Mouse (Mus musculus) ES-E14 (cell line): Measurements from ENCODE around the gene Phldb3. TPM values are rescaled to one million over a fixed set of nuclear protein-coding genes. Genes with fewer than 3 reads are reported as not detected.
"Not testable (repeated sequence)": the region's sequence is repeated elsewhere in the genome, so short reads cannot be mapped to it uniquely, and the experiment has no call there.

Experiments used
- DNase-seq: peaks from one replicate; pipeline ENCODE4 v3.0.0-alpha.2; 2013; ENCODE audit warnings: low read depth, low spot score
- H3K27ac ChIP-seq: 2 replicates; pipeline ENCODE4 v1.5.1; 2012; ENCODE audit warnings: low read depth, mild to moderate bottlenecking, low read length, moderate library complexity, mixed read lengths; ENCODE audit not compliant: poor library complexity, insufficient read depth, severe bottlenecking
- H3K36me3 ChIP-seq: 2 replicates; pipeline ENCODE4 v1.6.1; 2012; ENCODE audit warnings: mild to moderate bottlenecking, low read length, moderate library complexity, mixed read lengths; ENCODE audit not compliant: control insufficient read depth, poor library complexity, insufficient read depth, severe bottlenecking
- H3K4me1 ChIP-seq, 2 experiments: fragments of 150-350 bp in 1 of 2; sonication (generic) in 1 of 2; 2 replicates each; pipeline ENCODE4 v1.6.1; 2012; ENCODE audit warnings: low read length in 2 of 2, mild to moderate bottlenecking in 1 of 2, mixed read lengths in 1 of 2; ENCODE audit not compliant: control insufficient read depth in 2 of 2, insufficient read depth in 2 of 2, poor library complexity in 1 of 2
- H3K4me3 ChIP-seq, 2 experiments: fragments of 150-350 bp in 1 of 2; sonication (generic) in 1 of 2; 2 replicates each; pipeline ENCODE4 v1.5.1; 2012; ENCODE audit warnings: low read length in 2 of 2, low read depth in 1 of 2, mild to moderate bottlenecking in 1 of 2, mixed read lengths in 1 of 2; ENCODE audit not compliant: insufficient read depth in 1 of 2, poor library complexity in 1 of 2, severe bottlenecking in 1 of 2
- H3K9ac ChIP-seq: 2 replicates; pipeline ENCODE4 v1.6.1; 2012; ENCODE audit warnings: low read depth, mild to moderate bottlenecking, low read length, mixed read lengths; ENCODE audit not compliant: poor library complexity, insufficient read depth, severe bottlenecking
- H3K9me3 ChIP-seq: fragments of 150-350 bp; sonication (generic); 2 replicates; pipeline ENCODE4 v1.6.1; 2012; ENCODE audit warnings: low read depth, mild to moderate bottlenecking, low read length; ENCODE audit not compliant: control insufficient read depth, insufficient read depth
- CHD2 ChIP-seq: IDR thresholded peaks from 2 replicates; pipeline ENCODE4 v1.6.1; 2014; ENCODE audit warnings: mild to moderate bottlenecking, low read depth, low read length, inconsistent platforms
- HCFC1 ChIP-seq: IDR thresholded peaks from 2 replicates; pipeline ENCODE4 v1.6.1; 2012; ENCODE audit warnings: low read length, inconsistent platforms, borderline replicate concordance; ENCODE audit not compliant: insufficient read depth
- MAFK ChIP-seq: IDR thresholded peaks from 2 replicates; pipeline ENCODE4 v1.6.1; 2014; ENCODE audit warnings: mild to moderate bottlenecking, low read depth, low read length, inconsistent platforms; ENCODE audit not compliant: insufficient read depth
- ZC3H11A ChIP-seq: IDR thresholded peaks from 2 replicates; pipeline ENCODE4 v1.6.1; 2012; ENCODE audit warnings: low read depth, mild to moderate bottlenecking, inconsistent platforms, low read length, borderline replicate concordance
- ZNF384 ChIP-seq: IDR thresholded peaks from 2 replicates; pipeline ENCODE4 v1.6.1; 2012; ENCODE audit warnings: low read depth, low read length, inconsistent platforms
- in situ Hi-C, 2 experiments: fragments of 600-800 bp; cut with MboI; formaldehyde crosslinking; loops; one replicate each; pipeline ENCODE4 v1.15.1; 2025; ENCODE audit warnings: low sequenced_read_pairs in 2 of 2, inconsistent platforms in 1 of 2; ENCODE audit not compliant: unreplicated experiment in 2 of 2
- total RNA-seq: library from RNA; depleted of rRNA; stranded (reverse); fragments of 300-350 nt; gene quantifications from 2 replicates; pipeline ENCODE4 v1.2.3, GENCODE M21; 2012

Gene Phldb3
- total RNA-seq, 1 experiment = 1.5 TPM

GRCm38 (mm10) chr7:24612308-24612910 lies 1.8 kb downstream of the Phldb3 start:
- Histone ChIP-seq H3K27ac (no peak overlapping the region), H3K4me3 (0 out of 4 replicates have a peak overlapping the region, but pooled peaks of 1 of the 2 experiments have one; percentile 0), H3K9me3 (no peaks in the 10 kb centered on the region), H3K36me3 (no peaks in the 10 kb centered on the region), H3K4me1 (peaks cover 0 to 12% of the 10 kb centered on the region in 2 experiments; a peak in 2 of 4 replicates), H3K9ac (no peak overlapping the region)
- in situ Hi-C loops = loop anchor here in 1 of 2 experiments (25.0 kb wide), 1 partner anchor 350 kb away; the partner anchor contains the start of gene Rabac1
- DNase-seq = no peak
- TF ChIP-seq ZNF384 = no peak
- no peak for TF ChIP-seq CHD2
- TF ChIP-seq MAFK = no peak
- TF ChIP-seq HCFC1 = no peak
- TF ChIP-seq ZC3H11A = no peak

- no peak for TF ChIP-seq HCFC1
- no peak for TF ChIP-seq ZNF384
- no peak for TF ChIP-seq CHD2
- TF ChIP-seq ZC3H11A = no peak
- TF ChIP-seq MAFK = no peak
- in situ Hi-C loops = loop anchor here in 1 of 2 experiments (25.0 kb wide), 1 partner anchor 347 kb away; the partner anchor contains the start of gene Rabac1
- peaks cover 0 to 9% of the 10 kb centered on the region in 2 experiments; a peak in 2 of 4 replicates for H3K4me1 ChIP-seq
- H3K36me3 ChIP-seq = no peaks in the 10 kb centered on the region
- no peak overlapping the region for H3K4me3 ChIP-seq
- no peak overlapping the region for H3K9ac ChIP-seq
- H3K9me3 ChIP-seq = no peaks in the 10 kb centered on the region
- no peak for DNase-seq
- H3K27ac ChIP-seq = no peak overlapping the region
These were observed 4.3 kb downstream of the Phldb3 start for GRCm38 (mm10) chr7:24614816-24615215.

- H3K9me3 ChIP-seq = no peaks in the 10 kb centered on the region
These were observed 7.2 kb downstream of the Phldb3 start for GRCm38 (mm10) chr7:24617763-24618162.

GRCm38 (mm10) chr7:24618374-24618773 lies 7.8 kb downstream of the Phldb3 start:
- not testable (repeated sequence) for H3K27ac ChIP-seq, H3K36me3 ChIP-seq, H3K9ac ChIP-seq, H3K9me3 ChIP-seq, H3K4me3 ChIP-seq, DNase-seq, H3K4me1 ChIP-seq
- in situ Hi-C loops = loop anchor here in 1 of 2 experiments (25.0 kb wide), 1 partner anchor 344 kb away; the partner anchor contains the start of gene Rabac1

More at GRCm38 (mm10) chr7:24617763-24618162, 7.2 kb downstream of the Phldb3 start:
- in situ Hi-C loops = loop anchor here in 1 of 2 experiments (25.0 kb wide), 1 partner anchor 345 kb away; the partner anchor contains the start of gene Rabac1
- TF ChIP-seq ZC3H11A (no peak), CHD2 (no peak), ZNF384 (no peak), HCFC1 (no peak), MAFK (no peak)
- Histone ChIP-seq H3K27ac (no peak overlapping the region), H3K9ac (no peak overlapping the region), H3K4me1 (peaks cover 0 to 4% of the 10 kb centered on the region in 2 experiments; a peak in 1 of 4 replicates), H3K36me3 (no peaks in the 10 kb centered on the region; the same call in 1 of the 2 replicates), H3K4me3 (no peak overlapping the region)
- DNase-seq = no peak
